Mouse (Mus musculus): ENCODE measurements around the gene Gm5108. TPM values are rescaled to one million over a fixed set of nuclear protein-coding genes. Genes with fewer than 3 reads are reported as not detected.

The Gm5108 gene
- polyA plus RNA-seq, 1 experiment from 2014 or later, result not detected

- H3K27ac ChIP-seq, result no peak overlapping the region
- H3K36me3 ChIP-seq (ENCODE audit: inconsistent target), result no peaks in the 10 kb centered on the region
- no peaks in the 10 kb centered on the region for H3K79me2 ChIP-seq (ENCODE audit: inconsistent target)
- no peak overlapping the region for H3K4me3 ChIP-seq (ENCODE audit: inconsistent target)
Measured at GRCm38 (mm10) chr5:67990426-67990825, 49.0 kb downstream of the Gm5108 start.

DNA sequence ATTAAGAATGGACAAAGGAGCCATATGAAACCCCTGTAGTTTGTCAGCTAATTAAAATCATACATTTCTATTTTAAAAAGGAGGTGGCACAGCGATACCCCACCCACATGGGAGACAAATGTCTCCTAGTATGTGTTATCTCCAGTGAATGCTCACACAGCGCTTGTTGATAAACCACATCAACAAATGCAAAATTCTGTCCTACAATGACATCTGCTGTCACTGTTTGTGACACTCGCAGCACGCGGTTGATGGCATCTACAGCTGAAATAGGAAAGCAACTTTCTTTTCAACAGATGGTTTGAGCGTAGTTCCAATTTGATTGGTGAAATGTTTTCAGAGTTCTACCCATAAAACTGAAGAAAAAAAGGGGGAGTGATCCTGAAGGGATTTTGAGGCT is 61.1 kb downstream of the Gm5108 start:
- H3K4me3 ChIP-seq (ENCODE audit: inconsistent target), result no peak overlapping the region
- no peak overlapping the region for H3K27ac ChIP-seq
- no peaks in the 10 kb centered on the region for H3K79me2 ChIP-seq (ENCODE audit: inconsistent target)
- 95% methylated on average over 6 of the region's 6 CpGs for WGBS (ENCODE audit: missing documents)
- no peaks in the 10 kb centered on the region for H3K36me3 ChIP-seq (ENCODE audit: inconsistent target)

DNA sequence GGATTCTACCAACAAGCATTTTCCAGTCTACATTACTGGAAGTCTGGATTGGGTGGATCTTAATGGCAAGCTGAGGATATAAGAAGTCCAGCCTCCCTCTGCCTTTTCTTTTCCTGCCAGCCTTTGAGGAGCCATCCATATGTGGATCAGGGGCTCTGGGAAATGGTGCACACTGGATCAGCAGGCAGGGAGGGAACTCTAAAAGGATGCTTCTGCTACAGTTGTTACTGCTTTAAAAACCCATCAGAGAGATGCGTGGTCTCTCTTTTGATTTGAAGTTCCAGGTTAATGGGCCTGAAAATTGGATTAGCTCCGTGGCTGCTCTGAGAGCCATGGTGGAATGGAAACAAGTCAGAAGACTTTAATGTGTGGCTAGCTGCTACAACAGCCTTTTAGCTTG is 62.4 kb downstream of the Gm5108 start:
- no peaks in the 10 kb centered on the region for H3K36me3 ChIP-seq (ENCODE audit: inconsistent target)
- WGBS (ENCODE audit: missing documents), result 95% methylated on average over 2 of the region's 2 CpGs
- H3K4me3 ChIP-seq (ENCODE audit: inconsistent target), result no peak overlapping the region
- H3K79me2 ChIP-seq (ENCODE audit: inconsistent target), result no peaks in the 10 kb centered on the region
- no peak overlapping the region for H3K27ac ChIP-seq

- Histone ChIP-seq H3K36me3 (ENCODE audit: inconsistent target) (no peaks in the 10 kb centered on the region), H3K79me2 (ENCODE audit: inconsistent target) (no peaks in the 10 kb centered on the region), H3K4me3 (ENCODE audit: inconsistent target) (no peak overlapping the region), H3K27ac (no peak overlapping the region)
- WGBS (ENCODE audit: missing documents), result 96% methylated on average over 2 of the region's 2 CpGs
Measured at GRCm38 (mm10) chr5:68004419-68004818, 63.0 kb downstream of the Gm5108 start.

GRCm38 (mm10) chr5:68007074-68007473 is 65.6 kb downstream of the Gm5108 start:
- H3K36me3 ChIP-seq (ENCODE audit: inconsistent target), result no peaks in the 10 kb centered on the region
- H3K4me3 ChIP-seq (ENCODE audit: inconsistent target), result no peak overlapping the region
- WGBS (ENCODE audit: missing documents), result 68% methylated on average over 4 of the region's 4 CpGs

GRCm38 (mm10) chr5:68011569-68011968 is 70.1 kb downstream of the Gm5108 start:
- H3K27ac ChIP-seq, result no peak overlapping the region
- no peak overlapping the region for H3K4me3 ChIP-seq (ENCODE audit: inconsistent target)
- WGBS (ENCODE audit: missing documents), result 90% methylated on average over 3 of the region's 3 CpGs
- no peaks in the 10 kb centered on the region for H3K79me2 ChIP-seq (ENCODE audit: inconsistent target)
- no peaks in the 10 kb centered on the region for H3K36me3 ChIP-seq (ENCODE audit: inconsistent target)

More at GRCm38 (mm10) chr5:68007074-68007473, 65.6 kb downstream of the Gm5108 start:
- no peaks in the 10 kb centered on the region for H3K79me2 ChIP-seq (ENCODE audit: inconsistent target)
- no peak overlapping the region for H3K27ac ChIP-seq

GRCm38 (mm10) chr5:68012618-68013017 is 71.1 kb downstream of the Gm5108 start:
- Histone ChIP-seq H3K79me2 (ENCODE audit: inconsistent target) (no peaks in the 10 kb centered on the region), H3K4me3 (ENCODE audit: inconsistent target) (no peak overlapping the region), H3K27ac (no peak overlapping the region), H3K36me3 (ENCODE audit: inconsistent target) (no peaks in the 10 kb centered on the region)
- WGBS (ENCODE audit: missing documents), result 6% methylated on average over 4 of the region's 4 CpGs

DNA sequence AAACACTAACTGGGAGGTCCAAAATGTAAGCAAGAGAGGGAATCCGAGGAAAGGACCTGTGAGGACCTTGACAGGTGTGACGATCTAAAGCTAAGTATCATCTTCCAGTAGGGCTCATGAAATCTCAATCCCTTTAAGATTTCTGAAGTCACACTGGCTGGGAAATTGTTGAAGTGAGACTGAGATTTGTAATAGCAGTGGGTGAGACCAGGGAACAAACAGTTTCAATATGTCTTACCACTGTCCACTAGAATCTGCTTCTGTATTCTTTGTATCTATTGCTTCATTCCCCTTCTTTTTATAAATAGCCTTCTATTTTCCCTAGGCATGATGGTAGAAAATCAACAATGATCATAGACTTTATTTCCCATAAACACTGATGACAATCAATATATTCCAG is 79.4 kb downstream of the Gm5108 start:
- no peaks in the 10 kb centered on the region for H3K79me2 ChIP-seq (ENCODE audit: inconsistent target)
- H3K36me3 ChIP-seq (ENCODE audit: inconsistent target), result no peaks in the 10 kb centered on the region
- no peak overlapping the region for H3K27ac ChIP-seq
- H3K4me3 ChIP-seq (ENCODE audit: inconsistent target), result no peak overlapping the region
- WGBS (ENCODE audit: missing documents), result 82% methylated on average over 2 of the region's 2 CpGs

Other genes with a start within 250 kb of the Gm5108 start
- gene Atp8a1, start 94.2 kb upstream of the Gm5108 start, polyA plus RNA-seq (2018), result 24.4 to 43.8 TPM (median 40.1 TPM) in 3 replicates
- not detected in 3 replicates for gene Gm21905, start 4.8 kb downstream of the Gm5108 start, polyA plus RNA-seq (2018)
- gene Grxcr1, start 90.2 kb downstream of the Gm5108 start, polyA plus RNA-seq (2018), result not detected in 3 replicates